Mouse (Mus musculus): ENCODE data around the gene Pde4c. TPM values are rescaled to one million over a fixed set of nuclear protein-coding genes. Genes with fewer than 3 reads are reported as not detected.

Pde4c gene
- total RNA-seq (2014; rRNA removed) (0.48 and 0.62 TPM in 2 replicates), polyA plus RNA-seq (2015; fragmentation: Nextera tagmentation; extraction: Ambion mirVana) (0.10 and 0.23 TPM in 2 replicates)

DNA sequence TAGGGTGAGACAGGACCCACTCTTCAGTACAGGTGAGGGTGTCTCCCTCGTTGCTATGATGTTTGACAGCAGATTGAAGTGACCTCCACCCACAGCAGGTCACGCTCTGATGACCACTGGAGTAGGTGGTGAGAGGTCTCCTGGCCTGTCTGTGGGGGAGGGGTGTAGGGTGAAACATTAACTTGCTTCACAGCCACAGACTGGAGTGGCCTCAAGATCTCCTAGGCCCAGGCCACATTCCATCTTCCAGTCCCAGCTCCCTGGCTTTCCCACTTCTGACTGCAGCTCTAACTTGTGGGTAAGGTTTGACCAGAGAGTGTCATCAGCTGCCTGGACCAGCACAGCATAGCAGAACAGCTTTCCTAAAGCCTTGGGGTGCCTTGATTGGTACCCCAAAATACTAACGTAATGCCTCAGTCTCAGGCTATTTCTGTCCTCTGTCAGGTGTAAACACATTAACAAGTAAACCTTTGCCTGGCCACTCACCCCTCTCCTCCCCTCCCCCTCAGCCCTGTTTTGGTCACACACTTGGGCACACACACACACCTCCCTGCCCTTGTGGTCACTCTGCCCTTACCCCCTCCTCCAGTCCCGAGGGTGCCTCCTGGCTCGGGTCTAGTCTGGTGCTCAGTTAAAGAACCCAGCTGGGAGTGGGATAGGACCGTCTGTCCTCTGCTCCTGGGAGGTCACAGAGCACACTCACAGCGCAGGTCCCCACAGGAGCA lies at the start of gene Pde4c:
Gene Pde4c (plus strand): TSS at position 235 of the 725 bp plus-strand sequence.
- Histone ChIP-seq H3K36me3 (ENCODE audit: insufficient read depth) (no peaks in the 10 kb centered on the region), H3K9me3 (ENCODE audit: low read length) (no peaks in the 10 kb centered on the region), H3K4me1 (ENCODE audit: insufficient read depth) (no peaks in the 10 kb centered on the region), H3K4me2 (ENCODE audit: low read depth) (no peak within 1 kb of the TSS), H3K27ac (ENCODE audit: low read depth, low read length) (no peak within 1 kb of the TSS), H3K9ac (no peak within 1 kb of the TSS), H3K4me3 (ENCODE audit: low read depth, low read length) (no peak within 1 kb of the TSS), H3K27me3 (ENCODE audit: insufficient read depth, low read length) (peaks cover 11% of the 10 kb centered on the region; the same call in 1 of the 2 replicates)
- DNase-seq (no peak), ATAC-seq (no peak)
- WGBS: 73% methylated on average over 7 of the region's 7 CpGs
- TF ChIP-seq CTCF (IDR thresholded peaks at IDR 0.05; ENCODE audit: low read depth): no peak

DNA sequence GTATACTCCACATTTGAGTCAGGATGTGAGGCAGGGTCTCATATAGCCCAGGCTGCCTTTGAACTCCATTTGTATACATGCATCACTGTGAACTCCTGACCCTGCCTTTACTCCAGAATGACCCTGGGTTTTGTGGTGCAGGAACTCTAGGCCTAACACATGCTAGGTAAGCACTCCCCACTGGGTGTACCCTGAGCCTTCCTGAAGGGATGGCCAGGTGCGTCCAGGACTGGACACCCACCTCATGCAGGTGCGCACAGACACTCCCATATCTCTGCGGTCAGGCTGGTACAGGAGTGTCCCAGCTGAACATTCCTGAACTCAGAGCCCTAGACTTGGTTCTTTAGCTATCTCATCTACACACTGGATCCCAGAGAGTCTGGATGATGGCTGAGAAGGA lies 49.4 kb upstream of the Pde4c start:
- peaks cover 16% of the 10 kb centered on the region for H3K36me3 ChIP-seq (ENCODE audit: insufficient read depth)
- peak overlapping the region; percentile 55 for H3K4me2 ChIP-seq (ENCODE audit: low read depth)
- no peaks in the 10 kb centered on the region for H3K27me3 ChIP-seq (ENCODE audit: insufficient read depth, low read length)
- H3K9ac ChIP-seq: peak overlapping the region; percentile 67
- DNase-seq: no peak
- peaks cover 14% of the 10 kb centered on the region for H3K4me1 ChIP-seq (ENCODE audit: insufficient read depth)
- H3K9me3 ChIP-seq (ENCODE audit: low read length): no peaks in the 10 kb centered on the region
- H3K4me3 ChIP-seq (ENCODE audit: low read depth, low read length): peak overlapping the region; percentile 66
- no peak for ATAC-seq
- 84% methylated on average over 3 of the region's 3 CpGs for WGBS
- peak overlapping the region; percentile 96 for H3K27ac ChIP-seq (ENCODE audit: low read depth, low read length)
- no peak for TF ChIP-seq CTCF (IDR thresholded peaks at IDR 0.05; ENCODE audit: low read depth)

DNA sequence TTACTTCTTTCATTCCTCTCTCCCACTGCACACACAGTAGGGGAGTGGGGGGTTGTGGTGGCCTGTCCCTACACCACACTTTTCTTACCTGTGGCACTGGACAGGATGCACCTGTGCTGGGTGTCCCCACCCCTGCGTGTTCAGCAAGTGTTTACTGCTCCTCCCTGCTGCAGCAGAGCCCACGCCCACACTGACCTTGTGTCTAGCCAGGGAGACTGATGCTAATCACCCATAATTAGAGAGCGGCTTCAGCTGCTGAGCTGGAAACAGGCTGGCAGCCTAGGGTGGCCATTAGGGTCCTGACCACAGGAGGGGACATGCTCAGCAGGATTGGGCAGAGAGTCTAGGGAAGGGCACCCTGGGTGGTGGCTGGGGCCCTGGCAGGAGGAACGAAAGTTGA lies 48.8 kb upstream of the Pde4c start:
- 79% methylated on average over 4 of the region's 4 CpGs for WGBS
- Histone ChIP-seq H3K4me3 (ENCODE audit: low read depth, low read length) (no peak overlapping the region), H3K9ac (no peak overlapping the region), H3K9me3 (ENCODE audit: low read length) (no peaks in the 10 kb centered on the region), H3K27ac (ENCODE audit: low read depth, low read length) (no peak overlapping the region), H3K4me2 (ENCODE audit: low read depth) (no peak overlapping the region), H3K36me3 (ENCODE audit: insufficient read depth) (peaks cover 22% of the 10 kb centered on the region), H3K27me3 (ENCODE audit: insufficient read depth, low read length) (no peaks in the 10 kb centered on the region), H3K4me1 (ENCODE audit: insufficient read depth) (peaks cover 14% of the 10 kb centered on the region)
- ATAC-seq: no peak
- no peak for TF ChIP-seq CTCF (IDR thresholded peaks at IDR 0.05; ENCODE audit: low read depth)
- no peak for DNase-seq

DNA sequence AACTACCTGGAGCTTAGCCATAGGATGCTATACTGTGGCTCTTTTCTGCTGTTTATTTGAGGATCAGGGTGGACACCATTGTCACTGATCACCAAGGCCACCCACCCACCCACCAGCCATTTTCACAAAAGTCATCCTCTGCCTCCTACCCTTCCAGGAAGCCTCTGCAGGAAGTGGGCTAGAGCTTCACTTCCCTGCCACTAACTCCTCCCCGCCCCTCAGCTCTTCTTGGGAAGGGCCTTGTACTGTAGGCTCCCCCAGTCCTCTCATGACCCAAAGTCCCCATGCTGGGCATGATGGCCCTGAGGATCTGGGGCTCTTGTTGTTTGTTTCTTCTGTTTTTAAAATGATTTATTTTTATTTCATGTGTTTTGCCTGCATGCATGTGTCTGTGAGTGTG lies 48.2 kb upstream of the Pde4c start:
- TF ChIP-seq CTCF (IDR thresholded peaks at IDR 0.05; ENCODE audit: low read depth): no peak
- Histone ChIP-seq H3K27me3 (ENCODE audit: insufficient read depth, low read length) (no peaks in the 10 kb centered on the region), H3K36me3 (ENCODE audit: insufficient read depth) (peaks cover 24% of the 10 kb centered on the region), H3K9me3 (ENCODE audit: low read length) (no peaks in the 10 kb centered on the region), H3K4me3 (ENCODE audit: low read depth, low read length) (no peak overlapping the region), H3K9ac (no peak overlapping the region), H3K4me1 (ENCODE audit: insufficient read depth) (peaks cover 14% of the 10 kb centered on the region), H3K27ac (ENCODE audit: low read depth, low read length) (no peak overlapping the region), H3K4me2 (ENCODE audit: low read depth) (no peak overlapping the region)
- DNase-seq (no peak), ATAC-seq (no peak)
- WGBS: 89% methylated on average over 1 of the region's 1 CpGs

DNA sequence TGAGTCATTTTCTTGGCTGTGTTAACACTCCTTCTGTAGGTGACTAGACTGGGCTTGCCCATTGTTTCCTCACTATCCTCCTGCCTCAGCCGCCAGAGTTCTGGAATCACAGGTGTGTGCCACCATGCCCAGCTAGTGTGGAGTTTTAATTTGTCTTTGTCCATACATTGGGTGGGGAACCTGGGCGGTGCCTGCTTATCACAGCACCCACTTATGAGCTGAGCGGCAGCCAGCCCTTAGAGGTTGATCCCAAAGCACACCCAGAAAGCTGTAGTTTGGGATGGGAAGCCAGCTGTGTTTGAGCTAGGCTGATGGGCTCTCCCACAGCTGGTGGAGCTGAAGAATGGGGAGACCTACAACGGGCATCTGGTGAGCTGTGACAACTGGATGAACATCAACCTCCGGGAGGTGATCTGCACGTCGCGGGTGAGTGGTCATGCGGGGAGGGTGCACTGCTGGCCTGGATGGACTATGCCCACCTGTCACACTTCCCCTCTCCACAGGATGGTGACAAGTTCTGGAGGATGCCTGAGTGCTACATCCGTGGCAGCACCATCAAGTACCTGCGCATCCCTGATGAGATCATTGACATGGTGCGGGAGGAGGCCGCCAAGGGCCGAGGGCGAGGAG lies 46.0 kb upstream of the Pde4c start:
- no peak overlapping the region for H3K4me3 ChIP-seq (ENCODE audit: low read depth, low read length)
- 93% methylated on average over 15 of the region's 15 CpGs for WGBS
- ATAC-seq (no peak), DNase-seq (no peak)
- no peak overlapping the region for H3K9ac ChIP-seq
- H3K27ac ChIP-seq (ENCODE audit: low read depth, low read length): no peak overlapping the region
- no peaks in the 10 kb centered on the region for H3K27me3 ChIP-seq (ENCODE audit: insufficient read depth, low read length)
- H3K4me2 ChIP-seq (ENCODE audit: low read depth): no peak overlapping the region
- H3K9me3 ChIP-seq (ENCODE audit: low read length): no peaks in the 10 kb centered on the region
- TF ChIP-seq CTCF (IDR thresholded peaks at IDR 0.05; ENCODE audit: low read depth): no peak
- peaks cover 9% of the 10 kb centered on the region for H3K4me1 ChIP-seq (ENCODE audit: insufficient read depth)
- peaks cover 24% of the 10 kb centered on the region for H3K36me3 ChIP-seq (ENCODE audit: insufficient read depth)

DNA sequence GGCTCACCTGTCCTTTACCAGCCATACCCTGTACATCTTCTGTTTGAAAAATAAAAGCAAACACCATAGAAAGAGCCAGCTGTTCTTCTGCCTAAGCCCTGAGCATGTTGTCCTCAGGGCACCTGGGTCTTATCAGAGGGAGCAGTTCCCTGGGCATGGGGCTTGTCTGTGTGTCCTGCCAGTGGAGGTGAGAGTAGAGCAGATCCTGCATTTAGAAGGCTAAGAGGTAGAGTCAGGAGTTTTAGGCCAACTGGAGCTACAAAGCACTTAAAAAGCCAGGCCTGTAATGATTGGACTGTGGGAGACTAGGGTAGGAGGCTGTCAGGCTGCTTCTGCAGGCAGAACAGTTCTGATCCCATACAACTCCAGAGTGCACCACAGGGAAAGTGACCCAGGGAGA lies 44.8 kb upstream of the Pde4c start:
- H3K9ac ChIP-seq: no peak overlapping the region
- H3K4me3 ChIP-seq (ENCODE audit: low read depth, low read length): no peak overlapping the region
- peaks cover 24% of the 10 kb centered on the region for H3K36me3 ChIP-seq (ENCODE audit: insufficient read depth)
- ATAC-seq (no peak), DNase-seq (no peak)
- H3K4me2 ChIP-seq (ENCODE audit: low read depth): no peak overlapping the region
- no peak for TF ChIP-seq CTCF (IDR thresholded peaks at IDR 0.05; ENCODE audit: low read depth)
- H3K9me3 ChIP-seq (ENCODE audit: low read length): no peaks in the 10 kb centered on the region
- H3K27me3 ChIP-seq (ENCODE audit: insufficient read depth, low read length): no peaks in the 10 kb centered on the region
- no peak overlapping the region for H3K27ac ChIP-seq (ENCODE audit: low read depth, low read length)
- H3K4me1 ChIP-seq (ENCODE audit: insufficient read depth): peaks cover 6% of the 10 kb centered on the region

DNA sequence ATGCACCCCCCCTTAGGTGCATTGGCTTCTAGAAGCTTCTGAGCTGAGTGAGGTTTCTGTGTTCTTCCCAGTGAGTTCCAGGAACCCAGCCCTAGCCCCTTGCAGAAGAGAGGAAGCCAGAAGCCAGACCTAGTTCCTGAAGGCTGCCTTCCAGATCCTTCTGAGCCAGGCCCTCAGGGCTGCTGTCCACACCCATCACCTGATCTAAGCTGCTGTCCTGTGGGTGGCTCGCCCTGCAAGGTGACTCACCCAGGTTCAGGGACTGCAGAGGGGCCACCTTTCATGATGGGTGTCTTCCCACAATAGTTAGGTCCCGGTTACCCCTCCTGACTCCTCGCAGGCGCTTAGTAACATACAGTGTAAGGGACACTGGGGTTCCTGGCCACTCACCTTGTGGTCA lies 44.1 kb upstream of the Pde4c start:
- 93% methylated on average over 4 of the region's 4 CpGs for WGBS
- Histone ChIP-seq H3K4me3 (ENCODE audit: low read depth, low read length) (no peak overlapping the region), H3K9ac (no peak overlapping the region), H3K4me1 (ENCODE audit: insufficient read depth) (no peaks in the 10 kb centered on the region; the same call in 1 of the 2 replicates), H3K9me3 (ENCODE audit: low read length) (no peaks in the 10 kb centered on the region), H3K27ac (ENCODE audit: low read depth, low read length) (no peak overlapping the region), H3K4me2 (ENCODE audit: low read depth) (no peak overlapping the region), H3K27me3 (ENCODE audit: insufficient read depth, low read length) (no peaks in the 10 kb centered on the region), H3K36me3 (ENCODE audit: insufficient read depth) (peaks cover 24% of the 10 kb centered on the region)
- DNase-seq: no peak
- TF ChIP-seq CTCF (IDR thresholded peaks at IDR 0.05; ENCODE audit: low read depth): no peak
- ATAC-seq: no peak
